Mouse (Mus musculus) hindbrain, embryonic 13.5 days (tissue): ENCODE measurements around the gene Nynrin. TPM values are rescaled to one million over a fixed set of nuclear protein-coding genes. Genes with fewer than 3 reads are reported as not detected.

Experiments used
- ATAC-seq: fragments of 200-750 bp; cut with Nextera tagmentation; 2 replicates; pipeline ENCODE4 v1.8.0; 2017; ENCODE audit warnings: moderate TSS enrichment; ENCODE audit not compliant: low FRiP score
- H3K27ac ChIP-seq: fragments of 300-500 bp; sonication (generic); 2 replicates; pipeline ENCODE4 v1.5.1; 2015; ENCODE audit warnings: inconsistent platforms, mild to moderate bottlenecking, moderate library complexity
- H3K27me3 ChIP-seq: fragments of 300-500 bp; sonication (generic); 2 replicates; pipeline ENCODE4 v1.6.1; 2015; ENCODE audit warnings: mild to moderate bottlenecking, inconsistent platforms
- H3K36me3 ChIP-seq: fragments of 300-500 bp; sonication (generic); 2 replicates; pipeline ENCODE4 v1.6.1; 2015; ENCODE audit warnings: mild to moderate bottlenecking, inconsistent platforms
- H3K4me1 ChIP-seq: fragments of 300-500 bp; sonication (generic); replicated peaks from 2 replicates; pipeline ENCODE4 v1.6.1; 2015; ENCODE audit warnings: inconsistent platforms
- H3K4me2 ChIP-seq: fragments of 300-500 bp; sonication (generic); 2 replicates; pipeline ENCODE4 v1.6.1; 2015; ENCODE audit warnings: inconsistent platforms, mild to moderate bottlenecking, moderate library complexity
- H3K4me3 ChIP-seq: fragments of 300-500 bp; sonication (generic); 2 replicates; pipeline ENCODE4 v1.5.1; 2015; ENCODE audit warnings: mild to moderate bottlenecking, inconsistent platforms
- H3K9ac ChIP-seq: fragments of 300-500 bp; sonication (generic); 2 replicates; pipeline ENCODE4 v1.6.1; 2015; ENCODE audit warnings: mild to moderate bottlenecking, inconsistent platforms
- H3K9me3 ChIP-seq: fragments of 300-500 bp; sonication (generic); 2 replicates; pipeline ENCODE4 v1.6.1; 2016; ENCODE audit warnings: inconsistent platforms
- WGBS: fragments of 180-500 bp; shearing (Covaris S2); methylation state at CpG from one replicate; pipeline ENCODE4 v1.1.7; 2015; 5-methylcytosine and 5-hydroxymethylcytosine counted together
- polyA plus RNA-seq: library from polyadenylated mRNA; unstranded; fragments of >200 nt; fragmentation: Nextera tagmentation; extraction: Ambion mirVana; gene quantifications from 2 replicates; pipeline ENCODE4 v1.2.1, GENCODE M21; 2015

The Nynrin gene
- polyA plus RNA-seq, 1 experiment from 2014 or later, result 11.9 TPM

DNA sequence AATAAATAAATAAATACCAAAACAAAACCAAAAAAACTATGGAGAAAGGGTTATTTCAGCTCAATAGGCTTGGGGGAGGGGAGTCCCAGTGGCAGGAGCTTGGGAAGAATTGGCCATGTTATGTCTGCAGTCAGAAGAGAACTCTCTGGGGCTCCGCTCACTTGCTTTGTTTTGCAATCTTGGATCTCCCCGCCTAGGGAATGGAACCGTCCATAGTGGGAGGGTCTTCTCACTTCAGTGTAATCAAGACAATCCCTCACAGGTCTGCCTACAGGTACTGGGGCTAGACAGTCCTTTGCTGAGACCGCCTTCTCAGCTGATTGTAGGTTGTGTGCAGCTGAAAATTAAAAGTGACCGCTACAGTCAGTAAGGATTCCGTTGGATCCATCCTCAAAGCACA, 15.7 kb downstream of the Nynrin start:
- 98% methylated on average over 6 of the region's 6 CpGs for WGBS

DNA sequence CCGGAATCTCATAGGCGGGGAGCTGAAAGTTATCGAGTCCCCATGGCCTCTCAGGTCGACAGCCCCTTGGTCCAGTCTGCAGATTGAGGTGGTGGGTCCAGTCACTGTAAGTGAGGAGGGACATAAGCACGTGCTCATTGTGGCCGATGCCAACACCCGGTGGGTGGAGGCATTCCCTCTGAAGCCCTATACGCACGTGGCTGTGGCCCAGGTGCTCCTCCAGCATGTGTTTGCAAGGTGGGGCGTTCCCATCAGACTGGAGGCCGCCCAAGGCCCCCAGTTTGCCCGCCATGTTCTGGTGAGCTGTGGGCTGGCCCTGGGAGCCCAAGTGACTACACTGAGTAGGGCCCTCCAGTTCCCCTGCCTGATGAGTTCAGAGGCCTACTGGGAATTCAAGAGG, 18.2 kb downstream of the Nynrin start:
- peaks cover 15% of the 10 kb centered on the region for H3K4me1 ChIP-seq
- H3K4me2 ChIP-seq, result no peak overlapping the region
- no peak overlapping the region for H3K4me3 ChIP-seq
- peaks cover 56% of the 10 kb centered on the region for H3K36me3 ChIP-seq
- H3K9me3 ChIP-seq, result no peaks in the 10 kb centered on the region
- 93% methylated on average over 12 of the region's 12 CpGs for WGBS
- no peaks in the 10 kb centered on the region for H3K27me3 ChIP-seq
- no peak overlapping the region for H3K27ac ChIP-seq
- no peak for ATAC-seq
- no peak overlapping the region; the same call in 1 of the 2 replicates for H3K9ac ChIP-seq

More for the DNA sequence above, 15.7 kb downstream of the Nynrin start:
- H3K4me2 ChIP-seq, result no peak overlapping the region
- H3K4me1 ChIP-seq, result peaks cover 15% of the 10 kb centered on the region
- H3K9me3 ChIP-seq, result no peaks in the 10 kb centered on the region
- no peaks in the 10 kb centered on the region for H3K27me3 ChIP-seq
- H3K9ac ChIP-seq, result no peak overlapping the region
- H3K36me3 ChIP-seq, result peaks cover 81% of the 10 kb centered on the region
- no peak overlapping the region for H3K27ac ChIP-seq
- H3K4me3 ChIP-seq, result no peak overlapping the region
- no peak for ATAC-seq

GRCm38 (mm10) chr14:55872551-55872950, 18.7 kb downstream of the Nynrin start:
- Histone ChIP-seq H3K36me3 (peaks cover 56% of the 10 kb centered on the region), H3K9ac (no peak overlapping the region), H3K4me3 (no peak overlapping the region), H3K27ac (no peak overlapping the region), H3K4me1 (peaks cover 15% of the 10 kb centered on the region), H3K27me3 (no peaks in the 10 kb centered on the region), H3K4me2 (no peak overlapping the region), H3K9me3 (no peaks in the 10 kb centered on the region)
- 91% methylated on average over 17 of the region's 17 CpGs for WGBS
- no peak for ATAC-seq

- Histone ChIP-seq H3K27ac (peak overlapping the region; percentile 41; the same call in 1 of the 2 replicates), H3K4me1 (peaks cover 10% of the 10 kb centered on the region), H3K9me3 (no peaks in the 10 kb centered on the region), H3K4me3 (no peak overlapping the region), H3K9ac (peak overlapping the region; percentile 35), H3K4me2 (peak overlapping the region; percentile 35; the same call in 1 of the 2 replicates), H3K36me3 (peaks cover 50% of the 10 kb centered on the region), H3K27me3 (no peaks in the 10 kb centered on the region)
- 0 out of 2 replicates have a peak, but pooled peaks have one; percentile 2 for ATAC-seq
- 87% methylated on average over 8 of the region's 8 CpGs for WGBS
Measured at GRCm38 (mm10) chr14:55873242-55873713, 19.5 kb downstream of the Nynrin start.

- H3K27ac ChIP-seq, result peak overlapping the region; percentile 41; the same call in 1 of the 2 replicates
- no peaks in the 10 kb centered on the region for H3K9me3 ChIP-seq
- H3K4me2 ChIP-seq, result peak overlapping the region; percentile 35
- H3K4me3 ChIP-seq, result peak overlapping the region; percentile 14; the same call in 1 of the 2 replicates
- peaks cover 10% of the 10 kb centered on the region for H3K4me1 ChIP-seq
- H3K27me3 ChIP-seq, result no peaks in the 10 kb centered on the region
- WGBS, result 15% methylated on average over 30 of the region's 30 CpGs
- H3K36me3 ChIP-seq, result peaks cover 42% of the 10 kb centered on the region
- H3K9ac ChIP-seq, result peak overlapping the region; percentile 35
- peak; percentile 34 for ATAC-seq
Measured at GRCm38 (mm10) chr14:55873714-55874683, 20.2 kb downstream of the Nynrin start.

- Histone ChIP-seq H3K4me1 (peaks cover 10% of the 10 kb centered on the region), H3K9me3 (no peaks in the 10 kb centered on the region), H3K27ac (no peak overlapping the region), H3K36me3 (peaks cover 5% of the 10 kb centered on the region; the same call in 1 of the 2 replicates), H3K4me2 (0 out of 2 replicates have a peak overlapping the region, but pooled peaks have one; percentile 1), H3K9ac (no peak overlapping the region), H3K27me3 (0 out of 2 replicates have a peak, but pooled peaks cover 4% of the 10 kb centered on the region), H3K4me3 (no peak overlapping the region)
- 40% methylated on average over 14 of the region's 14 CpGs for WGBS
- ATAC-seq, result no peak
Measured at GRCm38 (mm10) chr14:55877469-55878315, 23.9 kb downstream of the Nynrin start.

DNA sequence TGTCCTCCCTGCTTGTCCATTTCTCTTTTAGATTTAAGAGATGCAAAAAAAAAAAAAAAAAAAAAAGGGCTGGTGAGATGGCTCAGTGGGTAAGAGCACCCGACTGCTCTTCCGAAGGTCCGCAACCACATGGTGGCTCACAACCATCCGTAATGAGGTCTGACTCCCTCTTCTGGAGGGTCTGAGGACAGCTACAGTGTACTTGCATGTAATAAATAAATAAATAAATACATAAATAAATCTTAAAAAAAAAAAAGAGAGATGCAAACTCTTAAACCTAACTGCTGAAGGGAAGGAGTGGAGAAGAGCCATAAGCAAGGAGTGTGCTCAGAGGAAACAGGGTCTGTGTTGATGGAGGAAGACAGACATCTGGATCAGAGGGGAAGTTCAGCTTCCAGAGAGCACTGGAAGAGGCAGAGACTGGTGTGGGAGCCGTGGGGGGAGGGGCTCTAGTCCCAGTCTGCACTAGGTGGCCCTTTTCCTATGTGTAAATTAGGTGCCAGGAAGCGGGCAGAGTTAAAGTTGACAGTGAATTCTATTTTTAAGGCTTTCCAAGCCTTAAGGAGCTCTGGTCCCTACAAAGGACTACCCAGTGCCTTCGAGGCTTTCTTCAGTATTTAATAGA, 24.6 kb downstream of the Nynrin start:
- ATAC-seq, result no peak
- Histone ChIP-seq H3K4me2 (no peak overlapping the region), H3K9ac (no peak overlapping the region), H3K27me3 (0 out of 2 replicates have a peak, but pooled peaks cover 4% of the 10 kb centered on the region), H3K36me3 (no peaks in the 10 kb centered on the region), H3K4me3 (no peak overlapping the region), H3K4me1 (peaks cover 7% of the 10 kb centered on the region), H3K9me3 (no peaks in the 10 kb centered on the region), H3K27ac (no peak overlapping the region)
- WGBS, result 40% methylated on average over 7 of the region's 7 CpGs

- peaks cover 10% of the 10 kb centered on the region for H3K4me1 ChIP-seq
- no peaks in the 10 kb centered on the region for H3K9me3 ChIP-seq
- 21% methylated on average over 1 of the region's 1 CpGs for WGBS
- 0 out of 2 replicates have a peak, but pooled peaks cover 4% of the 10 kb centered on the region for H3K27me3 ChIP-seq
- H3K9ac ChIP-seq, result no peak overlapping the region
- no peak overlapping the region for H3K27ac ChIP-seq
- ATAC-seq, result no peak
- H3K4me2 ChIP-seq, result no peak overlapping the region
- no peak overlapping the region for H3K4me3 ChIP-seq
- H3K36me3 ChIP-seq, result no peaks in the 10 kb centered on the region
Measured at GRCm38 (mm10) chr14:55879623-55880022, 25.8 kb downstream of the Nynrin start.

- Histone ChIP-seq H3K9ac (no peak overlapping the region), H3K4me1 (peaks cover 19% of the 10 kb centered on the region), H3K27ac (no peak overlapping the region), H3K4me3 (no peak overlapping the region), H3K27me3 (0 out of 2 replicates have a peak, but pooled peaks cover 4% of the 10 kb centered on the region), H3K4me2 (no peak overlapping the region), H3K9me3 (no peaks in the 10 kb centered on the region), H3K36me3 (no peaks in the 10 kb centered on the region)
- WGBS, result 83% methylated on average over 8 of the region's 8 CpGs
- no peak for ATAC-seq
Measured at GRCm38 (mm10) chr14:55880982-55881381, 27.2 kb downstream of the Nynrin start.

DNA sequence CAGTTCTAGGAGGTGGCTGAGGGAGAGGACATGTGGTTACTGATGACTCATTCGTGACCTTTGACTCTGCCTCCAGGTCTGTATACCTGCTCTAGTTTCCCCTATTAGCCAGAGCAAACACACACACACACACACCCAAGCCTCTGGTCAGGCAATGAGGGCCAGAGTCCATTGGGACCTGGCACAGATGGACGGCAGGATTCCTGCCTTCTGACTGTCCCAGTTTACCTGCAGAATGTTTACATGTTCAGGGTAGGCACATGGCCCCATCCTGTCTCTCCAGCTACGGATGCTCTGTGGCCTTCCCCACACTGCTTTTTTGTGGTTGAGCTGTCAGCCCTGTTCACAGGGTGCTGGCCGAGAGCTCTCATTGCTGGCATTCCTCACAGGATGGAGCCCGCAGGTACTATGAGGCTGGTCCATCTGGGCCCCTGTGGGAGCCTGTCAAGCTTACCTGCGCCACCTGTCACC, 28.4 kb downstream of the Nynrin start:
- no peak overlapping the region for H3K4me3 ChIP-seq
- no peak overlapping the region for H3K27ac ChIP-seq
- peaks cover 30% of the 10 kb centered on the region for H3K4me1 ChIP-seq
- H3K36me3 ChIP-seq, result peaks cover 7% of the 10 kb centered on the region
- no peak overlapping the region for H3K4me2 ChIP-seq
- no peak for ATAC-seq
- WGBS, result 66% methylated on average over 6 of the region's 6 CpGs
- no peaks in the 10 kb centered on the region for H3K9me3 ChIP-seq
- H3K9ac ChIP-seq, result no peak overlapping the region
- H3K27me3 ChIP-seq, result 0 out of 2 replicates have a peak, but pooled peaks cover 4% of the 10 kb centered on the region

DNA sequence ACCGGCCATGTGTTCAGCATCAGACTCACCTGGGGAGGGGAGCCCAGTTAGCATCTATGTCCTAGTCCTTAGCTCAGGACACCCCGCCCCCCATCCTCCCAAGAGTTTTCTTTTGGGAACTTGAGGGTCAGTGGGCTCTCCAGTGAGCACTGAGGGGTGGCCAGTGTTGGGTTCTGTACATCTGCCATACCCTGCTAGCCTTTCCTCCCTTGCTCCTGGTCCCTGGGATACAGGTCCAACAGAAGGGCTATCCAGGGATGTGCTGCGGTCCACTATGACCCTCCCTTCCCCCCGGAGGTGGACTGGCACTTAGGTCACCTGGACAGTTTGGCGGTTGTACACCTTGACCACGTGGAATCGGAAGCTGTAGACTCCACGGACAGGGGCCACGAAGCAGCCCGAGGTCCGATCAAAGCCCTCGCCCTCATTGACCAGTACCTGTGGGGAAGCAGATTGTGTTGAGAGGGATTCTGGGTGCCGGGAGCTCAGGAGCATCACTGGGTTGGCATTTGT, 29.4 kb downstream of the Nynrin start:
- H3K4me2 ChIP-seq, result no peak overlapping the region
- H3K27ac ChIP-seq, result no peak overlapping the region
- peaks cover 30% of the 10 kb centered on the region for H3K4me1 ChIP-seq
- H3K36me3 ChIP-seq, result peaks cover 17% of the 10 kb centered on the region
- H3K4me3 ChIP-seq, result no peak overlapping the region
- 94% methylated on average over 13 of the region's 13 CpGs for WGBS
- no peak for ATAC-seq
- 0 out of 2 replicates have a peak, but pooled peaks cover 4% of the 10 kb centered on the region for H3K27me3 ChIP-seq
- H3K9me3 ChIP-seq, result no peaks in the 10 kb centered on the region
- H3K9ac ChIP-seq, result no peak overlapping the region
